Mouse (Mus musculus): ENCODE measurements around the gene Zc3h4. TPM values are rescaled to one million over a fixed set of nuclear protein-coding genes. Genes with fewer than 3 reads are reported as not detected.

The Zc3h4 gene
- polyA plus RNA-seq, 1 experiment from 2014 or later = 14.6 TPM

GRCm38 (mm10) chr7:16426129-16426729 lies 25.5 kb downstream of the Zc3h4 start:
- 59% methylated on average over 4 of the region's 4 CpGs for WGBS
- Histone ChIP-seq H3K4me2 (ENCODE audit: low read depth, low read length) (no peak overlapping the region), H3K4me3 (ENCODE audit: low read depth, low read length) (no peak overlapping the region), H3K27me3 (ENCODE audit: control insufficient read depth, insufficient read depth, low read length) (no peaks in the 10 kb centered on the region), H3K9ac (replicated peaks; ENCODE audit: low read length) (no peak overlapping the region), H3K9me3 (replicated peaks; ENCODE audit: control insufficient read depth, low read length) (no peaks in the 10 kb centered on the region), H3K4me1 (ENCODE audit: control insufficient read depth, insufficient read depth, low read length) (no peaks in the 10 kb centered on the region), H3K36me3 (replicated peaks; ENCODE audit: control insufficient read depth, insufficient read depth, low read depth, low read length) (peaks cover 29% of the 10 kb centered on the region), H3K27ac (replicated peaks; ENCODE audit: low read depth, low read length) (no peak overlapping the region)
- DNase-seq (ENCODE audit: low spot score) (peak; percentile 76), ATAC-seq (replicated peaks; ENCODE audit: insufficient number of reproducible peaks, low FRiP score, low TSS enrichment, low read depth) (peak; percentile 79; the same call in 1 of the 2 replicates)

- Histone ChIP-seq H3K9ac (replicated peaks; ENCODE audit: low read length) (no peak overlapping the region), H3K4me1 (ENCODE audit: control insufficient read depth, insufficient read depth, low read length) (no peaks in the 10 kb centered on the region), H3K27ac (replicated peaks; ENCODE audit: low read depth, low read length) (no peak overlapping the region), H3K4me2 (ENCODE audit: low read depth, low read length) (no peak overlapping the region), H3K27me3 (ENCODE audit: control insufficient read depth, insufficient read depth, low read length) (no peaks in the 10 kb centered on the region), H3K9me3 (replicated peaks; ENCODE audit: control insufficient read depth, low read length) (no peaks in the 10 kb centered on the region), H3K4me3 (ENCODE audit: low read depth, low read length) (no peak overlapping the region), H3K36me3 (replicated peaks; ENCODE audit: control insufficient read depth, insufficient read depth, low read depth, low read length) (peaks cover 51% of the 10 kb centered on the region)
- no peak for DNase-seq (ENCODE audit: low spot score)
- ATAC-seq (replicated peaks; ENCODE audit: insufficient number of reproducible peaks, low FRiP score, low TSS enrichment, low read depth) = no peak
- 70% methylated on average over 3 of the region's 3 CpGs for WGBS
These were observed 32.8 kb downstream of the Zc3h4 start for GRCm38 (mm10) chr7:16433352-16433971.

- peaks cover 38% of the 10 kb centered on the region for H3K36me3 ChIP-seq (replicated peaks; ENCODE audit: control insufficient read depth, insufficient read depth, low read depth, low read length)
- no peak overlapping the region for H3K27ac ChIP-seq (replicated peaks; ENCODE audit: low read depth, low read length)
- H3K9me3 ChIP-seq (replicated peaks; ENCODE audit: control insufficient read depth, low read length) = no peaks in the 10 kb centered on the region
- H3K9ac ChIP-seq (replicated peaks; ENCODE audit: low read length) = no peak overlapping the region
- no peak for DNase-seq (ENCODE audit: low spot score)
- H3K4me1 ChIP-seq (ENCODE audit: control insufficient read depth, insufficient read depth, low read length) = no peaks in the 10 kb centered on the region
- no peak overlapping the region for H3K4me2 ChIP-seq (ENCODE audit: low read depth, low read length)
- no peak for ATAC-seq (replicated peaks; ENCODE audit: insufficient number of reproducible peaks, low FRiP score, low TSS enrichment, low read depth)
- H3K27me3 ChIP-seq (ENCODE audit: control insufficient read depth, insufficient read depth, low read length) = no peaks in the 10 kb centered on the region
- no peak overlapping the region for H3K4me3 ChIP-seq (ENCODE audit: low read depth, low read length)
- WGBS = 92% methylated on average over 9 of the region's 9 CpGs
These were observed 34.4 kb downstream of the Zc3h4 start for GRCm38 (mm10) chr7:16435088-16435487.

- no peak overlapping the region for H3K4me3 ChIP-seq (ENCODE audit: low read depth, low read length)
- DNase-seq (ENCODE audit: low spot score) (no peak), ATAC-seq (replicated peaks; ENCODE audit: insufficient number of reproducible peaks, low FRiP score, low TSS enrichment, low read depth) (no peak)
- no peaks in the 10 kb centered on the region for H3K9me3 ChIP-seq (replicated peaks; ENCODE audit: control insufficient read depth, low read length)
- no peaks in the 10 kb centered on the region for H3K4me1 ChIP-seq (ENCODE audit: control insufficient read depth, insufficient read depth, low read length)
- no peak overlapping the region for H3K27ac ChIP-seq (replicated peaks; ENCODE audit: low read depth, low read length)
- no peaks in the 10 kb centered on the region for H3K27me3 ChIP-seq (ENCODE audit: control insufficient read depth, insufficient read depth, low read length)
- H3K9ac ChIP-seq (replicated peaks; ENCODE audit: low read length) = no peak overlapping the region
- H3K4me2 ChIP-seq (ENCODE audit: low read depth, low read length) = no peak overlapping the region
- H3K36me3 ChIP-seq (replicated peaks; ENCODE audit: control insufficient read depth, insufficient read depth, low read depth, low read length) = no peaks in the 10 kb centered on the region; the same call in 1 of the 2 replicates
These were observed 40.5 kb downstream of the Zc3h4 start for GRCm38 (mm10) chr7:16441241-16441640.

- no peak for ATAC-seq (replicated peaks; ENCODE audit: insufficient number of reproducible peaks, low FRiP score, low TSS enrichment, low read depth)
- H3K27me3 ChIP-seq (ENCODE audit: control insufficient read depth, insufficient read depth, low read length) = no peaks in the 10 kb centered on the region
These were observed 50.9 kb downstream of the Zc3h4 start for GRCm38 (mm10) chr7:16451656-16452055.

GRCm38 (mm10) chr7:16452587-16453073 lies 51.9 kb downstream of the Zc3h4 start, which contains the start of gene Tmem160:
TSS of gene Tmem160 (plus strand) at chr7:16452779.
- under 1% methylated on average over 30 of the region's 30 CpGs for WGBS
- Histone ChIP-seq H3K4me2 (ENCODE audit: low read depth, low read length) (peak within 1 kb of the TSS; percentile 89), H3K9ac (replicated peaks; ENCODE audit: low read length) (peak within 1 kb of the TSS; percentile 70), H3K36me3 (replicated peaks; ENCODE audit: control insufficient read depth, insufficient read depth, low read depth, low read length) (no peaks in the 10 kb centered on the region), H3K27ac (replicated peaks; ENCODE audit: low read depth, low read length) (0 out of 2 replicates have a peak within 1 kb of the TSS, but pooled peaks have one; percentile 8), H3K4me1 (ENCODE audit: control insufficient read depth, insufficient read depth, low read length) (no peaks in the 10 kb centered on the region), H3K27me3 (ENCODE audit: control insufficient read depth, insufficient read depth, low read length) (no peaks in the 10 kb centered on the region), H3K9me3 (replicated peaks; ENCODE audit: control insufficient read depth, low read length) (no peaks in the 10 kb centered on the region), H3K4me3 (ENCODE audit: low read depth, low read length) (peak within 1 kb of the TSS; percentile 76)
- ATAC-seq (replicated peaks; ENCODE audit: insufficient number of reproducible peaks, low FRiP score, low TSS enrichment, low read depth) = peak; percentile 98
- peak; percentile 91 for DNase-seq (ENCODE audit: low spot score)

More at GRCm38 (mm10) chr7:16451656-16452055, 50.9 kb downstream of the Zc3h4 start:
- Histone ChIP-seq H3K27ac (replicated peaks; ENCODE audit: low read depth, low read length) (no peak overlapping the region), H3K4me2 (ENCODE audit: low read depth, low read length) (no peak overlapping the region), H3K36me3 (replicated peaks; ENCODE audit: control insufficient read depth, insufficient read depth, low read depth, low read length) (no peaks in the 10 kb centered on the region), H3K4me3 (ENCODE audit: low read depth, low read length) (no peak overlapping the region), H3K9ac (replicated peaks; ENCODE audit: low read length) (no peak overlapping the region), H3K9me3 (replicated peaks; ENCODE audit: control insufficient read depth, low read length) (no peaks in the 10 kb centered on the region), H3K4me1 (ENCODE audit: control insufficient read depth, insufficient read depth, low read length) (no peaks in the 10 kb centered on the region)
- DNase-seq (ENCODE audit: low spot score) = no peak
- 77% methylated on average over 6 of the region's 6 CpGs for WGBS

- peak overlapping the region; percentile 89 for H3K4me2 ChIP-seq (ENCODE audit: low read depth, low read length)
- 0 out of 2 replicates have a peak overlapping the region, but pooled peaks have one; percentile 8 for H3K27ac ChIP-seq (replicated peaks; ENCODE audit: low read depth, low read length)
- H3K27me3 ChIP-seq (ENCODE audit: control insufficient read depth, insufficient read depth, low read length) = no peaks in the 10 kb centered on the region
- H3K36me3 ChIP-seq (replicated peaks; ENCODE audit: control insufficient read depth, insufficient read depth, low read depth, low read length) = no peaks in the 10 kb centered on the region
- peak overlapping the region; percentile 76 for H3K4me3 ChIP-seq (ENCODE audit: low read depth, low read length)
- H3K9me3 ChIP-seq (replicated peaks; ENCODE audit: control insufficient read depth, low read length) = no peaks in the 10 kb centered on the region
- WGBS = under 1% methylated on average over 23 of the region's 23 CpGs
- peak; percentile 75 for DNase-seq (ENCODE audit: low spot score)
- peak; percentile 72 for ATAC-seq (replicated peaks; ENCODE audit: insufficient number of reproducible peaks, low FRiP score, low TSS enrichment, low read depth)
- H3K9ac ChIP-seq (replicated peaks; ENCODE audit: low read length) = peak overlapping the region; percentile 70
- H3K4me1 ChIP-seq (ENCODE audit: control insufficient read depth, insufficient read depth, low read length) = no peaks in the 10 kb centered on the region
These were observed 52.5 kb downstream of the Zc3h4 start for GRCm38 (mm10) chr7:16453118-16453711.

- no peak for ATAC-seq (replicated peaks; ENCODE audit: insufficient number of reproducible peaks, low FRiP score, low TSS enrichment, low read depth)
- 95% methylated on average over 14 of the region's 14 CpGs for WGBS
These were observed 54.3 kb downstream of the Zc3h4 start for GRCm38 (mm10) chr7:16455016-16455415.

More at GRCm38 (mm10) chr7:16455016-16455415, 54.3 kb downstream of the Zc3h4 start:
- no peak overlapping the region for H3K27ac ChIP-seq (replicated peaks; ENCODE audit: low read depth, low read length)
- H3K9ac ChIP-seq (replicated peaks; ENCODE audit: low read length) = no peak overlapping the region
- no peaks in the 10 kb centered on the region for H3K27me3 ChIP-seq (ENCODE audit: control insufficient read depth, insufficient read depth, low read length)
- H3K4me2 ChIP-seq (ENCODE audit: low read depth, low read length) = no peak overlapping the region
- H3K4me1 ChIP-seq (ENCODE audit: control insufficient read depth, insufficient read depth, low read length) = no peaks in the 10 kb centered on the region
- no peak for DNase-seq (ENCODE audit: low spot score)
- no peak overlapping the region for H3K4me3 ChIP-seq (ENCODE audit: low read depth, low read length)
- H3K36me3 ChIP-seq (replicated peaks; ENCODE audit: control insufficient read depth, insufficient read depth, low read depth, low read length) = no peaks in the 10 kb centered on the region
- no peaks in the 10 kb centered on the region for H3K9me3 ChIP-seq (replicated peaks; ENCODE audit: control insufficient read depth, low read length)

All from embryonic facial prominence, embryonic 11.5 days (tissue).